Mouse (Mus musculus): ENCODE results near the gene Col18a1. TPM values are rescaled to one million over a fixed set of nuclear protein-coding genes. Genes with fewer than 3 reads are reported as not detected.
A peak's percentile ranks its signal among the peaks of the same experiment; 100 is the strongest.

The Col18a1 gene
- polyA plus RNA-seq, 1 experiment from 2014 or later: 33.6 TPM

DNA sequence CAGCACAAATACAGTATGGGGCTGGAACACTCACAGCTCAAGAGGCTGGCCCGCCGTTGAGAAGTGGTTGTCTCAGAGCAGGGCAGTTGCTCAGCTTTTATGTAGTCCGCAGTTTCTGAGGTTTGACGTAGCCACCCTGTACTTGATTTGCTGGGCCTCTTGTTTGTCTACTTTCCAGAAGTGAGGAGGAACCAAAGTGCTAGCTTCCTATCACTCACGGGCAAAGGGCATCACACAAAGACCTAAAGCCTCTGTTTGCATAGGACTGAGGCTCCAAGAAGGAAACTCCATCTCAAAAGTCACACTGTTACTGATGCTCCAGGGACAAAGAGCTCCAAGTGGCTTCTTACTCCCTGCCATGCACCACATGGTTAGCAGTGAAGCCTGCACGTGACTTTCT lies 4.1 kb upstream of the Col18a1 start:
- no peak for ATAC-seq (replicated peaks)
- Histone ChIP-seq H3K4me1 (peaks cover 13% of the 10 kb centered on the region), H3K36me3 (replicated peaks) (no peaks in the 10 kb centered on the region), H3K9me3 (no peaks in the 10 kb centered on the region), H3K27ac (no peak overlapping the region), H3K4me3 (no peak overlapping the region), H3K9ac (no peak overlapping the region), H3K4me2 (no peak overlapping the region), H3K27me3 (replicated peaks) (peaks cover 18% of the 10 kb centered on the region)
- 89% methylated on average over 6 of the region's 6 CpGs for WGBS

DNA sequence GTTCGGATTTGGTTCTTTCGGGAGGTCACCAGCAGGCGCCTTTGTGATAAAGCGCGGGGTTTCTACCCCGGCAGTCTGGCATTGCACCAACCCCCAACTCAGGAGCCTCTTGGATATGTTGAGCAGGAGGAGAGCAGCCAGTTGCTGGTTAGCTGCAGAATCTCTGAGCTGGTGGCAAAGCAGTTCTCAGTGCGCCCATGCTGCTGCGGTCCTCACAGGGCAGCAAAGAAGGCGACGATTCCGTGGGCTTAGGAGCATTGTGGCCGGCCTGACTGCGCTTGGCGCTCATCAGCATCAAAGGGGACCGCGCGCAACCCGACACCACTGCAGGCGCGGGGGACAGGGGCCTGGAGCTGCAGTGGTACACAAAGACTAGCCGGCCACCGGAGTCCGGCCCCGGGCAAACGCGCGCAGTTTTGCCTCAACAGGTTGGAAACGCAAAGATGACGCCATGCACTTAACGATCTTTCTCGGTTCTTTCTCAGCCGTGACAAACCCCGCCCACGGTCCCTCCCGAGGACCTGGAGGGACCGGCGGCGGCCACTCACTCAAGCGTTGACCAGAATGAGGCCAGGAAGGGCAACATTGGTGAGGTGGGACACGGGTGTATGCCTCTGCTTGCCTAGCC lies 916 bp downstream of the Col18a1 start:
- H3K4me3 ChIP-seq: peak overlapping the region; percentile 43
- H3K27me3 ChIP-seq (replicated peaks): peaks cover 22% of the 10 kb centered on the region
- H3K9me3 ChIP-seq: no peaks in the 10 kb centered on the region
- H3K4me1 ChIP-seq: peaks cover 18% of the 10 kb centered on the region
- H3K36me3 ChIP-seq (replicated peaks): no peaks in the 10 kb centered on the region
- WGBS: under 1% methylated on average over 40 of the region's 40 CpGs
- H3K4me2 ChIP-seq: peak overlapping the region; percentile 85
- ATAC-seq (replicated peaks): peak; percentile 55; the same call in 1 of the 2 replicates
- peak overlapping the region; percentile 17 for H3K9ac ChIP-seq
- H3K27ac ChIP-seq: no peak overlapping the region

DNA sequence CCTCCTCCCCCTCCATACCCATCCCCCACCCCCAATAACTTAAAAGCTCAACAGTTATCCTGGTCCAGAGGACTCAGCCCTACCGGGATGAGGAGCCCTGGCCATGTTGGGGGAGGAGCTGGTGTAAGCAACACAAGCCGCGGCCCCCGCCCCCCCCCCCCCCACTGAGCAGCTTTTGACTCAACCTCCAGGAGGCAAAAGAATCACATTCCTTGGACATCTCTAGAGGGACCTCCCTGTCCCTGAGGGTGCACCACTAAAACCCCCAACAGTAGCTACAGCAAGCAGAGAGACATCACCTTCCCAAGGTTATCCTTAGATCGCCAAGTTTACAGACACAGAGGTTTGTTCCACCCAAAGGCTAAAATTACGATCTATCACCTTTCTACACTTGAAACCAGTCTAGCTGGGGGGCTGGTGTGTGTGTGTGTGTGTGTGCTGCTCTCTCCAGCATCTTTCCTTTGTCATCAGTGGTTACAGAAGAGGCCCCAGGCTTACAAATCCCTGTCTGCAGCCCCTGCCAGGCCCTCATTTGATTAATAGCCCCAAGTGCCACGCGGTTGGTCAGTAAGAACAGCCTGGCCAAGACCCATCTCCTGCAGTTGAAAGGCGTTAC lies 1.8 kb downstream of the Col18a1 start:
- no peak overlapping the region for H3K9ac ChIP-seq
- H3K9me3 ChIP-seq: no peaks in the 10 kb centered on the region
- no peak overlapping the region for H3K27ac ChIP-seq
- no peaks in the 10 kb centered on the region for H3K36me3 ChIP-seq (replicated peaks)
- WGBS: 6% methylated on average over 9 of the region's 9 CpGs
- no peak for ATAC-seq (replicated peaks)
- no peak overlapping the region for H3K4me3 ChIP-seq
- peaks cover 18% of the 10 kb centered on the region for H3K4me1 ChIP-seq
- H3K27me3 ChIP-seq (replicated peaks): peaks cover 22% of the 10 kb centered on the region
- H3K4me2 ChIP-seq: 0 out of 2 replicates have a peak overlapping the region, but pooled peaks have one; percentile 85

DNA sequence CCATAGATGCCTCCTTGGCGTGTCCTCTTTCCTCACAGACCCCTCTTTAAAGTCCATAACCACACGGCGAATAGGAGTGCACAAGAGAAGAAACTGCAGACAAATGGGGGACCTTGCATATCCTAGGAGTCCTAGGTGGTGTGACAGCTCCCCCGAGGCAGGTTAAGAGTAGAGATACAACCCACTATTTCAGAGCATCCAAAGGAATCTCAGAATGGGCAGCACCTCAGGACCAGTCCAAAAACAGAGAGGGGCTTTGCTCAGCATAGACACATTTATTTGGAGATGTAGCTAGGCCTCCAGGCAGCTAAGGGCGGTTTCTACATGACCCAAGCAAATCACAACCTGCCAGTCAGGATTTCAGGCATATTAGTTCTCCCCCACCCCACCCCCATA lies 2.3 kb downstream of the Col18a1 start:
- no peaks in the 10 kb centered on the region for H3K9me3 ChIP-seq
- no peaks in the 10 kb centered on the region for H3K36me3 ChIP-seq (replicated peaks)
- H3K4me2 ChIP-seq: no peak overlapping the region
- H3K9ac ChIP-seq: no peak overlapping the region
- no peak for ATAC-seq (replicated peaks)
- no peak overlapping the region for H3K27ac ChIP-seq
- 21% methylated on average over 5 of the region's 5 CpGs for WGBS
- peaks cover 22% of the 10 kb centered on the region for H3K27me3 ChIP-seq (replicated peaks)
- peaks cover 20% of the 10 kb centered on the region for H3K4me1 ChIP-seq
- H3K4me3 ChIP-seq: no peak overlapping the region

DNA sequence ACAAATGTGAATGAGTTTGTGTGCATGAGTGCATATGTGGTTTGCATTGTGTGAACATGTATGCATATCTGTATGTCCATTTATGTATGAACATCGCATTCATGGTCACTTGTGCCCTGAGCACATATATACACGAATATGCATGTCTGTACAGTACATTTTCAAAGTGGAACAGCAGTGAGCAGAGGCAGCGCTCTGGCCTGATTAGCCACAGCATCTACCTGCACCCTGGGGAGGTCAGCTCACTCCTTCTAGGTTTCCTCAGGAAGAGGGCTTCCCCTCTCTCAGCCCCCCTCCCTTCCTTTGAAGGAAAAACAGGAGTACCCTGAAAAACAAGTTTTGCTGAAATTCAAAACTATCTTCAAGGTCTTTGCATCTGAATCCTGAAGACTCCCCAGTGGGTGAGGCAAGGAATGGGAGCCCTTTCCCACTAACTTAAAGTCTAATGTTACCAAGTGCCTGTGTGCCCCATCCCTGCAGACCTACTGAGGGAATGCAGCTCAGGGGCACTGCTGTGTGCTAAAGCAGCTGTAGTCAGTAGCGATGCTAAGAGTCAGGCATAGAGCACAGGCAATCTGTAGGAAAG lies 2.9 kb downstream of the Col18a1 start:
- WGBS: 56% methylated on average over 4 of the region's 4 CpGs
- H3K4me3 ChIP-seq: no peak overlapping the region
- no peak overlapping the region for H3K27ac ChIP-seq
- no peak overlapping the region for H3K9ac ChIP-seq
- H3K4me1 ChIP-seq: peaks cover 23% of the 10 kb centered on the region
- no peak overlapping the region for H3K4me2 ChIP-seq
- peaks cover 22% of the 10 kb centered on the region for H3K27me3 ChIP-seq (replicated peaks)
- no peak for ATAC-seq (replicated peaks)
- no peaks in the 10 kb centered on the region for H3K9me3 ChIP-seq
- H3K36me3 ChIP-seq (replicated peaks): no peaks in the 10 kb centered on the region

DNA sequence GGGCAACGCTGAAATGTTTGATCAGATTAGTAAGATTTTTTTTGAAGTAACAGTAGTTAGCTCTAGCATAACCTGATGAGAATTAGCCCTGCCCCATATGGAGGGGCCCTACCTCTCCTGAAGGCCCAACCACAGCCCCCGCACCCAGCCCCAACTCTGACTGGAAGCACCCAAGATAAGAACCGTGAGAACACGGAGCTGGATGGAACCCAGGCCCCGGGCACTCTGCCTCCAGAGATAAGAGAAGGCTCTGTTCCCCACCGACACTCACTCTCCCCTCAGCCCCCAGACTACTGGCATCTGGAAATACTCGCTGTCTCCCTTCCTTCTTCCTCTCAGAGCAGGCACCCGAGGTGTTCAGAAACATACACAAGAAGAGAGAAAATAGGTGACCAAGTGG lies 6.8 kb downstream of the Col18a1 start:
- no peak overlapping the region for H3K9ac ChIP-seq
- peaks cover 4% of the 10 kb centered on the region; the same call in 1 of the 2 replicates for H3K4me1 ChIP-seq
- WGBS: 74% methylated on average over 8 of the region's 8 CpGs
- no peaks in the 10 kb centered on the region for H3K27me3 ChIP-seq (replicated peaks)
- no peak for ATAC-seq (replicated peaks)
- no peak overlapping the region for H3K4me2 ChIP-seq
- no peaks in the 10 kb centered on the region for H3K36me3 ChIP-seq (replicated peaks)
- H3K27ac ChIP-seq: no peak overlapping the region
- H3K9me3 ChIP-seq: no peaks in the 10 kb centered on the region
- H3K4me3 ChIP-seq: no peak overlapping the region

DNA sequence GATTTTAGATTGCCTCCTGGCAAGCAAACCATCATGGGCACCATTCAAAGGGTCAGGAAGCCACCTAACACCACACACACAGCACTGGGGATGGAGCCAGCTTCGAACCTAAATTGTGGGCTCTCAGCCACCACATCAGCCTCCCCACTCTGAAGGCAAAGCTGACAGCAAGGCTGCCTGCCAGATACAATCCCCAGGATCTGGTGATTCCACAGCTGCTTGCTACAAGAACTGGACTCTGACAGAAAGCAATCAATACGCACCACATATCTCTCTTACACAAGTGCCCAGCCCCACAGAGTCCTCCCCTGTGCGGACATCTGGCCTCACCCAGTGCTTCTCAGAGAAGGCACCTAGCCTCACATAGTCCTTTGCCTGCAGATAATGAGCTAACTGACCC lies 7.4 kb downstream of the Col18a1 start:
- ATAC-seq (replicated peaks): no peak
- Histone ChIP-seq H3K9me3 (no peaks in the 10 kb centered on the region), H3K27me3 (replicated peaks) (no peaks in the 10 kb centered on the region), H3K4me3 (no peak overlapping the region), H3K36me3 (replicated peaks) (no peaks in the 10 kb centered on the region), H3K9ac (no peak overlapping the region), H3K27ac (no peak overlapping the region), H3K4me2 (no peak overlapping the region), H3K4me1 (0 out of 2 replicates have a peak, but pooled peaks cover 4% of the 10 kb centered on the region)
- 73% methylated on average over 3 of the region's 3 CpGs for WGBS

DNA sequence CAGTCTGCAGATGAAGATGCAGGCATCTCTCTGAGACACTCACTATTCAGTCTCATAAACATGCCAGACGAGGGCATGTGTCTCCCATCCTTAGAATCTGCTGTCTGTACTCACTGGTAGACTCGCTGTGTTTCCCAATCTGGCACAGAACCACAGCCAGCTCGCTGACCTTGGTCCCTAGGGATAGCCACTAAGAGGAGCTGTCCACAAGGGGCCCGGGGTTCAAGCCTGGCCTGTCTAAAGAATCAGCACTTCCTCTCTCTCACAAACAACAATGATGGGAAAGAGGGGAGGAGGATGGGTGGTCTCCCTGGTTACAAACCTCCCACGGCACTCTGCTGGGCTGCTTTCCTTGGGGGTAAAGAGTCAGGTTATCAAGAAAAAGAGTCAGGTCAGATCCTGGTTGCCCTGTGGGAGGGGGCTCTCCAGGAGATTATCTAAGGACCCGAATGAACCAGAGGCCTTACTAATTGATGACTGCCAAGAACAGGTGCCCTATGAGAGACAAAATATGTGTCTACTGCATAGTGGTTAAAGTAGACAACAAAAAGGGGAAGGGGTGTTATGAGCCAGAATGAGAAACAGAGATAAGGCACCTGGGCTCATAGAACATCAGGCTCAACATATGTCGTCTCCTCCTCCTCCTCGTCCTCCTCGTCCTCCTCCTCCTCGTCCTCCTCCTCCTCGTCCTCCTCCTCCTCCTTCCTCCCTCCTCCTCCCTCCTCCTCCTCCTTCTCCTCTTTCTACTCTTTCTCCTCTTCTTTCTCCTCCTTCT lies 8.9 kb downstream of the Col18a1 start:
- 24% methylated on average over 11 of the region's 11 CpGs for WGBS
- no peak overlapping the region for H3K4me2 ChIP-seq
- no peak overlapping the region for H3K9ac ChIP-seq
- H3K4me3 ChIP-seq: no peak overlapping the region
- ATAC-seq (replicated peaks): no peak
- peaks cover 5% of the 10 kb centered on the region for H3K4me1 ChIP-seq
- no peaks in the 10 kb centered on the region for H3K36me3 ChIP-seq (replicated peaks)
- H3K9me3 ChIP-seq: no peaks in the 10 kb centered on the region
- H3K27me3 ChIP-seq (replicated peaks): no peaks in the 10 kb centered on the region
- no peak overlapping the region for H3K27ac ChIP-seq

DNA sequence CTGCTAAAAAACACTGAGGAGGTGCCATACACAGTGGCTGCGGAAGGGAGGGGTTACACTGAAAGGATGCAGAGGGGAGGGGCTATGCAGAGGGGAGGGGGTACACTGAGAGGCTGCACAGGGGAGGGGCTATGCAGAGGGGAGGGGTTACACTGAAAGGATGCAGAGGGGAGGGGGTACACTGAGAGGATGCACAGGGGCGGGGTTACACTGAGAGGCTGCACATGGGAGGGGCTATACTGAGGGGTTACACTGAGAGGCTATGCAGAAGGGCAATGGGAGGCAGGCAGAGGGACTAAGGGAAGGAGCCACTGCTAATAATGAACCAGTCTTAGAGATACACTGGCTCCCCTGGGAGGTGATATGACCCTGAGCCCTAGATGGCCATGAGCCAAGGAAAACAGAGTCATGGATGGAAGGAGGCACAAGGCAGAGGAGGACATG lies 14.1 kb downstream of the Col18a1 start:
- peak; percentile 60 for ATAC-seq (replicated peaks)
- no peaks in the 10 kb centered on the region for H3K36me3 ChIP-seq (replicated peaks)
- 16% methylated on average over 2 of the region's 2 CpGs for WGBS
- no peaks in the 10 kb centered on the region for H3K27me3 ChIP-seq (replicated peaks)
- no peak overlapping the region for H3K4me3 ChIP-seq
- no peak overlapping the region for H3K4me2 ChIP-seq
- no peaks in the 10 kb centered on the region for H3K9me3 ChIP-seq
- 0 out of 2 replicates have a peak overlapping the region, but pooled peaks have one; percentile 72 for H3K27ac ChIP-seq
- peaks cover 27% of the 10 kb centered on the region for H3K4me1 ChIP-seq
- H3K9ac ChIP-seq: no peak overlapping the region

DNA sequence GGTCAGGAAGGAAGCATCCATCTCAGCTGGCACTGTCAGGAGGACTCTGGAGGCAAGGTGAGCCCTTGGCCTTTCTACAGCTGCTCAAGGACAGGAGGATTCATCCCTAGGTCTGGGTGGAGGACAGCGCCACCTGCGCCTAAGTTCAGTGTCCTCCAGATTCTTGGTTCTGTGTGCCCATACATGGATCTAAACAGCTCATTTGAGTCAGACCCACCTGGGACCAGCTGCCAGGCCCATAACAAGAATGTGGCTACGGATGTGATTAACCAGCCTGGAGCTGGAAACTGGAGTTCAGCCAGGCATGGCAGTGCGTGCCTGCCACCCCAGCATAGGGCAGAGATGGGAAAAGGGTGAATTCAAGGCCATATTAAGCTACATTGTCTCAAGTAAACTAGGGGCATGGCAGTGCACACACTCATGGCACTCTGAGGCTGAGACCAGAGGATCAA lies 14.8 kb downstream of the Col18a1 start:
- Histone ChIP-seq H3K36me3 (replicated peaks) (no peaks in the 10 kb centered on the region), H3K27me3 (replicated peaks) (no peaks in the 10 kb centered on the region), H3K9ac (peak overlapping the region; percentile 16; the same call in 1 of the 2 replicates), H3K4me2 (peak overlapping the region; percentile 34), H3K9me3 (no peaks in the 10 kb centered on the region), H3K4me3 (peak overlapping the region; percentile 8; the same call in 1 of the 2 replicates), H3K4me1 (peaks cover 27% of the 10 kb centered on the region), H3K27ac (peak overlapping the region; percentile 72)
- peak; percentile 15; the same call in 1 of the 2 replicates for ATAC-seq (replicated peaks)
- 36% methylated on average over 4 of the region's 4 CpGs for WGBS

DNA sequence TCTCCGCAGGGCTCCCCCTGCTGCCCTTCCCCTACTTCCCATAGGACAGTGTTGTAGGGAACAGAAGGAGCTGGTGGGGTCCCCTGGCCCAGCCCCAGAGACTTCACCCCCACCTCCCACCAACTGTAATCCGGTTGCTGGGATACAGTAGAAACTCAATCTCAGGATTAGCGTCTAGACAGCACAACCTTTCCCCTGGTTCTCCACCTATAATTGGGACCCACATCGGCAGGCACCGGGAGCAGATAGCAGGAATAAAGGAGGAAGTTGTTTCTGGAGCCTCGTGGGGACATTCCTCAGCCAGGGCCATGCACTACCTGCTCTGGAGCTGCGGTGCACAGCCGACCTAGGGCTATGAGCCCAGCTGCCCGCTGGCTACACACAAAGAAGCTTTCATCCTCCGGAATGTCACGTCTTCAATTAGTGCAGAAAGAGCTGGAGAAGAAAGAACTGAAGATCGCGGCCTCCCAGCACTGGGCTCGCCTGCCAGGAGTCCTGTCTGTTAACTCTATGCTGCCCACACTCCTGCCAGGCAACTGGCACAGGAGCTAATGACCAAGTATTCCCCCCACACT lies 15.3 kb downstream of the Col18a1 start:
- H3K9ac ChIP-seq: peak overlapping the region; percentile 16; the same call in 1 of the 2 replicates
- H3K4me2 ChIP-seq: peak overlapping the region; percentile 34
- H3K4me1 ChIP-seq: peaks cover 27% of the 10 kb centered on the region
- ATAC-seq (replicated peaks): peak; percentile 77
- peak overlapping the region; percentile 8 for H3K4me3 ChIP-seq
- no peaks in the 10 kb centered on the region for H3K27me3 ChIP-seq (replicated peaks)
- peak overlapping the region; percentile 72 for H3K27ac ChIP-seq
- no peaks in the 10 kb centered on the region for H3K36me3 ChIP-seq (replicated peaks)
- no peaks in the 10 kb centered on the region for H3K9me3 ChIP-seq
- 3% methylated on average over 14 of the region's 14 CpGs for WGBS

DNA sequence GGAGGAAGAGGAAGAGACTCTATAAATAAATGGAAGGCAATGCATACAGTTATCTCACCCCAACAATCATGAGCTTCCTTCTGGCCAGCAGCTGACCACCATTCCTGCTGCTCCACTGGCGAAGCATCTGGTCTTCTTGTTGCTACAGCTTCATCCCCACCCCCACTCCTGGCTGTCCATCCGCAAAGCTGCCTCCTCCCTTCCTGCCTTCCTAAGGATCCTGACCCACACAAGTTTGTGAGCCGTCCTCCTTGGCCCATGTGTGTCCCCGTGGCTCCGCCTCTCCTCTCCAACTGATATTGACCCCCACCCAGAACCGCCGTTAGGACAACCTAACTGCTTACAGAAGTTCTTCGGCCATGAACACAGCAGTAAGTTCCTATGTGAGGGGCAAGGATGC lies 16.3 kb downstream of the Col18a1 start:
- WGBS: 47% methylated on average over 8 of the region's 8 CpGs
- no peaks in the 10 kb centered on the region for H3K9me3 ChIP-seq
- no peaks in the 10 kb centered on the region for H3K36me3 ChIP-seq (replicated peaks)
- H3K27ac ChIP-seq: no peak overlapping the region
- no peak overlapping the region for H3K9ac ChIP-seq
- no peaks in the 10 kb centered on the region for H3K27me3 ChIP-seq (replicated peaks)
- no peak overlapping the region for H3K4me3 ChIP-seq
- ATAC-seq (replicated peaks): no peak
- peaks cover 27% of the 10 kb centered on the region for H3K4me1 ChIP-seq
- H3K4me2 ChIP-seq: no peak overlapping the region

Data from midbrain, embryonic 15.5 days (tissue).